Mouse (Mus musculus) testis, adult 2 months (tissue): ENCODE data around the gene Tm9sf3.

Source experiments
- CTCF ChIP-seq: fragments of 200-500 bp; IDR thresholded peaks from 2 replicates; pipeline ENCODE4 v1.5.1; 2012; ENCODE audit warnings: low read depth, mild to moderate bottlenecking, inconsistent platforms, low read length, moderate library complexity; ENCODE audit not compliant: control insufficient read depth, insufficient read depth, insufficient replicate concordance
- POLR2A ChIP-seq: fragments of 200-500 bp; IDR thresholded peaks from 2 replicates; pipeline ENCODE4 v1.6.1; 2012; ENCODE audit warnings: low read depth, mild to moderate bottlenecking, inconsistent platforms, low read length, moderate library complexity; ENCODE audit not compliant: control insufficient read depth

DNA sequence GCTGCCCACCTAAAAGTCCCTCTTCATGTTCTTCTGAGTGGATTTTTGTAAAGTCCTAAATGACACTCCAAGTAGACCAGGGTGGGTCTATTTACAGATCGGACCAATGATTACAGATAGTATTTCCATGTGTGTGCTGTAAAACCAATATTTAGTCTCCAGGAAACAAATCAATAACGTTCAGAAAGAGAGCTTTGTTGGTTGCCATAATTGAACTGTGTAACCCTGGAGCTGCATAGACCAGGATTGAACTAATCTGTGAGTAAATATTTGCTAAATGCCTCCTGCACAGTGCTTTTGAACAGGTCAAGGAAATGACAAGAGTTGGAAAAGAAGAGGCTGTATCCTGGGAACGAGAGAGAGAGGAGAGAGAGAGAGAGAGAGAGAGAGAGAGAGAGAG, 11.8 kb upstream of the Tm9sf3 start:
- no peak for TF ChIP-seq POLR2A
- TF ChIP-seq CTCF, result no peak
